Mouse (Mus musculus) midbrain, postnatal 0 days (tissue): ENCODE results near the gene Med27. TPM values are rescaled to one million over a fixed set of nuclear protein-coding genes. Genes with fewer than 3 reads are reported as not detected.

Experiments
- ATAC-seq: fragments of 200-750 bp; cut with Nextera tagmentation; 2 replicates; pipeline ENCODE4 v1.8.0; 2017; ENCODE audit warnings: moderate number of reproducible peaks, mild to moderate bottlenecking, moderate TSS enrichment, moderate library complexity; ENCODE audit not compliant: low FRiP score
- DNase-seq: peaks from one replicate; pipeline ENCODE4 v3.0.0-alpha.2; 2015; ENCODE audit warnings: low spot score
- H3K27ac ChIP-seq: fragments of 300-500 bp; sonication (generic); 2 replicates; pipeline ENCODE4 v1.5.1; 2014; ENCODE audit warnings: low read depth, mild to moderate bottlenecking, low read length, mixed read lengths
- H3K27me3 ChIP-seq: fragments of 300-500 bp; sonication (generic); 2 replicates; pipeline ENCODE4 v1.6.1; 2014; ENCODE audit warnings: low read length, control low read depth, mixed read lengths; ENCODE audit not compliant: insufficient read depth
- H3K36me3 ChIP-seq: fragments of 300-500 bp; sonication (generic); 2 replicates; pipeline ENCODE4 v1.6.1; 2014; ENCODE audit warnings: low read length, control low read depth, mixed read lengths; ENCODE audit not compliant: insufficient read depth
- H3K4me1 ChIP-seq: fragments of 300-500 bp; sonication (generic); 2 replicates; pipeline ENCODE4 v1.6.1; 2014; ENCODE audit warnings: mild to moderate bottlenecking, control low read depth, antibody characterized with exemption, low read length, mixed read lengths; ENCODE audit not compliant: insufficient read depth
- H3K4me2 ChIP-seq: fragments of 300-500 bp; sonication (generic); 2 replicates; pipeline ENCODE4 v1.6.1; 2014; ENCODE audit warnings: low read depth, mild to moderate bottlenecking, low read length, mixed read lengths; ENCODE audit not compliant: poor library complexity, severe bottlenecking
- H3K4me3 ChIP-seq: fragments of 300-500 bp; sonication (generic); 2 replicates; pipeline ENCODE4 v1.5.1; 2014; ENCODE audit warnings: low read depth, mild to moderate bottlenecking, low read length, moderate library complexity
- H3K9ac ChIP-seq: fragments of 300-500 bp; sonication (generic); replicated peaks from 2 replicates; pipeline ENCODE4 v1.6.1; 2014; ENCODE audit warnings: mild to moderate bottlenecking, low read length, moderate library complexity, mixed read lengths; ENCODE audit not compliant: poor library complexity, severe bottlenecking
- H3K9me3 ChIP-seq: fragments of 300-500 bp; sonication (generic); 2 replicates; pipeline ENCODE4 v1.6.1; 2016; ENCODE audit warnings: low read length, control low read depth
- CTCF ChIP-seq: IDR thresholded peaks from 2 replicates; pipeline ENCODE4 v1.5.1; 2016; ENCODE audit warnings: antibody characterized with exemption, mild to moderate bottlenecking
- WGBS: fragments of 180-500 bp; shearing (Covaris S2); extraction: QIAGEN DNeasy Blood & Tissue Kit; methylation state at CpG from one replicate; pipeline ENCODE4 v1.1.7; 2014; 5-methylcytosine and 5-hydroxymethylcytosine counted together
- polyA plus RNA-seq: library from polyadenylated mRNA; unstranded; fragments of >200 nt; fragmentation: Nextera tagmentation; extraction: Ambion mirVana; gene quantifications from 2 replicates; pipeline ENCODE4 v1.2.1, GENCODE M21; 2015
- total RNA-seq: library from RNA; depleted of rRNA; stranded (reverse); fragments of >200 nt; gene quantifications from 2 replicates; pipeline ENCODE4 v1.2.3, GENCODE M21; 2014; rRNA removed

Gene Med27
- total RNA-seq (54.7 and 65.0 TPM in 2 replicates), polyA plus RNA-seq (58.0 and 60.4 TPM in 2 replicates)

DNA sequence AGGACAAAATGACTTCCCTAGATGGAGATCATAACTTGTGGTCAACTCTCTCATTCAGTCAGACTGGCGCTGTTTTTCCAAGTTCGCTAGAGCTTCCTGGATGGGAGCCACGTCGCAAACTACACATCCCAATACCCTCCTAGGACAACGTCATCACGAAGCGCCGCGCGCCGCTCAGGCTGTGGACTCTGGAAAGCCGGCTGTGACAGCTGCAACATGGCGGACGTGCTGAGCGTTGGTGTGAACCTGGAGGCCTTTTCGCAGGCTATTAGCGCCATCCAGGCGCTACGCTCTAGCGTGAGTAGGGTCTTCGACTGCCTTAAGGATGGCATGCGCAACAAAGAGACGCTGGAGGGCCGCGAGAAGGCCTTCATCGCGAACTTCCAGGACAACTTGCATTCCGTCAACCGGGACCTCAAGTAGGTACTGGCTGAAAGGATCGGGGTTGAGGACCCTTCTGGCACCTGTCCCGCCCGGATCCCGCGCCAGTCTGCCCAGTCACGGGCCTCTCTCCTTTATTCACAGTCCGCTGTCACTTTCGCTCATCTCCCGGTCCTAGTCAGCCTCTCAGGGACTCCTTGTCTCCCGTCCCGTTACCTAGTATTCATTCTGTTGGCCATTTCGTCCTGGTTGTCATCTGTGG is at the start of gene Med27:
Gene Med27 (plus strand): TSS at position 191 of the 643 bp plus-strand sequence.
- peak; percentile 99 for DNase-seq

DNA sequence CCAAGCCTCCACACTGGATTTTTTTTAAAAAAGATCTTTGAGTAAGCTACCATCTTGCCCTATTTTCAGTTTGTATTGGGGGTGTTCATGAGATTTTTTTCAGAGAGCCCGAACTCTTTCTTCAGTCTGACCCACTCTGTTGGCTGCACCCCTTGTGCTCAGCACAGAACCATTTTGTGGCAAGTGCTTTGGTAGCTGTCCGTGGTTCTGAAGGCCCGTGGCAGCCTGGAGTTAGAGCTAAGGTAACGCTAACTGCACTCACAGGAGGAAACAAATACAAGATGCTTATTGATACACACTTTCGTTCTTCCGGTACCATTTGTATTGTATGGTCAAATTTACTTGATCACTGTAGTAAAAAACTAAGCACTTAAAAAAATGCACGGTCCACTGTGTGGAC is 36.7 kb upstream of the Med27 start:
- no peak overlapping the region for H3K9ac ChIP-seq
- no peak overlapping the region for H3K27ac ChIP-seq
- H3K27me3 ChIP-seq, result no peaks in the 10 kb centered on the region
- TF ChIP-seq CTCF, result no peak
- ATAC-seq, result no peak
- no peaks in the 10 kb centered on the region for H3K36me3 ChIP-seq
- no peaks in the 10 kb centered on the region for H3K4me1 ChIP-seq
- no peak overlapping the region for H3K4me3 ChIP-seq
- DNase-seq, result no peak
- 53% methylated on average over 7 of the region's 7 CpGs for WGBS
- H3K9me3 ChIP-seq, result no peaks in the 10 kb centered on the region
- H3K4me2 ChIP-seq, result no peak overlapping the region

More for the DNA sequence above, at the start of gene Med27:
- H3K9me3 ChIP-seq, result no peaks in the 10 kb centered on the region
- H3K9ac ChIP-seq, result peak within 1 kb of the TSS; percentile 66
- peak within 1 kb of the TSS; percentile 58 for H3K4me3 ChIP-seq
- H3K27ac ChIP-seq, result peak within 1 kb of the TSS; percentile 39; the same call in 1 of the 2 replicates
- H3K36me3 ChIP-seq, result peaks cover 18% of the 10 kb centered on the region
- peak; percentile 93 for ATAC-seq
- peak; percentile 32; the same call in 1 of the 2 replicates for TF ChIP-seq CTCF
- under 1% methylated on average over 41 of the region's 41 CpGs for WGBS
- H3K27me3 ChIP-seq, result no peaks in the 10 kb centered on the region
- H3K4me1 ChIP-seq, result peaks cover 10% of the 10 kb centered on the region; the same call in 1 of the 2 replicates
- peak within 1 kb of the TSS; percentile 90 for H3K4me2 ChIP-seq

DNA sequence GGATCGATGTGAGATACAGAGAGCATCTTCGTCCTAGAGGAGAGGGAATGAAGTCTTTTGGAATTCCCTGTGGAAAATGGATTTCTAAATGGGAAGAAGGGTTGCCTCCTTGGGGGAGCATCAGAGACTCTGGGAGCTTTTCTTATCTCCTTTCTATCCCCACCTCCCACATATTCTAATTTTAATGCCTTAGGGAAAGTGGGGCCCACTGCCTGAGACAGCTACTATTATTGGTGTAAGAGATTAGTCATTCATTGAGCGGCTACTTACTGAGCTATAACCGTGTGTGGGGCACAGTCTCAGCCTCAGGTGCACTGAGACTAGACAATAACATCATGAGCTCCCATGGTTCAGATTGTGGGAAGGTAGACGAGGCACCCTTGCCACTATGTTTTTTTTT is 34.6 kb upstream of the Med27 start:
- H3K27me3 ChIP-seq, result no peaks in the 10 kb centered on the region
- 81% methylated on average over 5 of the region's 5 CpGs for WGBS
- no peaks in the 10 kb centered on the region for H3K9me3 ChIP-seq
- TF ChIP-seq CTCF, result no peak
- ATAC-seq (no peak), DNase-seq (no peak)
- H3K4me1 ChIP-seq, result no peaks in the 10 kb centered on the region
- no peak overlapping the region for H3K27ac ChIP-seq
- no peak overlapping the region for H3K4me2 ChIP-seq
- H3K36me3 ChIP-seq, result no peaks in the 10 kb centered on the region
- no peak overlapping the region for H3K9ac ChIP-seq
- H3K4me3 ChIP-seq, result no peak overlapping the region

DNA sequence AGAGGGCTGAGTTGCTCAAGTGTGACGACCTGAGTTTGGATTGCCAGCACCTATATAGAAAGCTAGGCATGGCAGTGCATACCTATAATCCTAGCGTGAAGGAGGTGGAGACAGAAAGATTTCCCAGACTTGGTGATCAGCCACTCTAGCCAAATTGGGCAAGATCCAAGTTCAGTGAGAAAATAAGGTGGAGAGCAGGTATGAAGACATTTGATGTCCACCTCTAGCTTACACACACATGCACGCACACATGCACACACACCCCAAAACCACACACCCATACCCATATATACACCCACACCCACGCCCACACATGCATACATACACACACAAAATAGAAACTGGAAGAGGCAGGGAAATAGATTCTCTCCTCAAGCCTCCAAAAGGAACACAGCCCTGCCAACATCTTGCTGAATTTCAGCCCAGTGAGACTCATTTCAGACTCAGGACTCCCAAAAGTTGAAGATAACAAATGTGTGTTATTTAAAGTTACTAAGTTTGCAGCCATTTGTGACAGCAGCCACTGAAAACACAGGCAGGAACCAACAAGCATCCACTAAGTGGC is 28.6 kb upstream of the Med27 start:
- Histone ChIP-seq H3K4me1 (no peaks in the 10 kb centered on the region), H3K4me2 (no peak overlapping the region), H3K27me3 (no peaks in the 10 kb centered on the region), H3K9ac (no peak overlapping the region), H3K27ac (no peak overlapping the region), H3K36me3 (no peaks in the 10 kb centered on the region), H3K4me3 (no peak overlapping the region), H3K9me3 (no peaks in the 10 kb centered on the region)
- no peak for TF ChIP-seq CTCF
- DNase-seq, result no peak
- no peak for ATAC-seq
- 77% methylated on average over 4 of the region's 4 CpGs for WGBS

DNA sequence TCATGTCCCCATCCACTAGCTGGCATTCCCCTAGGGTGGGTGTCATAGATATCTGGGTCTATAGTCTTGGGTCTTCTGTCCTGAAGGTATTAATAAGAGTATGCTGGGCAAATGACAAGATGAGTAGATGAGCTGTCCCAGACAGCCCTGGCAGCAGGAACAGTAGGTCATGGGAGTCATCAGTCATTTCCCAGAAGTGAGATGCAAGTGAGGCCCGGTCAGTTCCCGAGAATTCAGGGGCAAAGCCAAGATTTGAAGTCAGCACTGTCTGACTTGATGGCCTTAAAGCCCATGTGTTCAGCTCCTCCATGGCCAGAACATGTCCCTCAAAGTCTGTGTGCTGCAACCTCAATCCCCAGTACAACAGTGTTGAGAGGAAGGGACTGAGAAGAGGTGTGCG is 28.0 kb upstream of the Med27 start:
- Histone ChIP-seq H3K9me3 (no peaks in the 10 kb centered on the region), H3K4me3 (no peak overlapping the region), H3K27me3 (no peaks in the 10 kb centered on the region), H3K4me2 (no peak overlapping the region), H3K27ac (no peak overlapping the region), H3K9ac (no peak overlapping the region), H3K4me1 (no peaks in the 10 kb centered on the region), H3K36me3 (no peaks in the 10 kb centered on the region)
- ATAC-seq (no peak), DNase-seq (no peak)
- no peak for TF ChIP-seq CTCF
- 93% methylated on average over 3 of the region's 3 CpGs for WGBS

DNA sequence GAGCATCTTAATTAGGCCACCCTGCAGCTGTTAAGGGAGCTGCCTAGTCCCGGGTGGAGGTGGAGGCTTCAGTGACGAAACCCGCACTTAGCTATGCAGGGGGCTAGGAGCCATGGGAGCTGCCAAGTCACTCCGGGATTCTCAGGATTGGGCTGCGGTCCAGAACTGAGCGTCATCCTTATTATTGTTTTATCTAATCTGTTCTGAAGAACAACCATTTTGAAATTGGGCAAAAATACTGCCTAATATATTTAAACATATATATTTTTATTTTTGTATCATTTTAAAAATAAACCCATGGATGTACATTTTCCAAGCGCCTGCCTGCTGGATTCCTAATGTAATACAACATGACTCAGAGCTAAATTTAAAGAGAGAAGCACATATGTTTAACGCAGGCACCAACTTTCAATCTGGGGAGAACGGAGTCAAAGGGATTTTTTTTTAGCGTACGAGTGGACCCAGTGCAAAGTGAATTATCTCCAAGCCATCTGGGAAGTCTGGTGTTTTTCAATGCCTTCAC is 26.3 kb upstream of the Med27 start:
- no peak overlapping the region for H3K27ac ChIP-seq
- no peak for TF ChIP-seq CTCF

More for the DNA sequence above, 26.3 kb upstream of the Med27 start:
- H3K4me1 ChIP-seq, result no peaks in the 10 kb centered on the region
- WGBS, result 47% methylated on average over 11 of the region's 11 CpGs
- H3K4me2 ChIP-seq, result no peak overlapping the region
- H3K9me3 ChIP-seq, result no peaks in the 10 kb centered on the region
- H3K9ac ChIP-seq, result no peak overlapping the region
- H3K4me3 ChIP-seq, result no peak overlapping the region
- DNase-seq (peak; percentile 30), ATAC-seq (no peak)
- no peaks in the 10 kb centered on the region for H3K36me3 ChIP-seq
- no peaks in the 10 kb centered on the region for H3K27me3 ChIP-seq
